Mouse (Mus musculus) CH12.LX (cell line): ENCODE measurements around the gene Unc119b. TPM values are rescaled to one million over a fixed set of nuclear protein-coding genes. Genes with fewer than 3 reads are reported as not detected.

Source experiments
- DNase-seq: peaks from one replicate; pipeline ENCODE4 v3.0.0-alpha.2; 2013; ENCODE audit errors: extremely low read depth
- H3K27ac ChIP-seq: 2 replicates; pipeline ENCODE4 v1.5.1; 2012; ENCODE audit warnings: low read depth, mild to moderate bottlenecking, control low read depth, moderate library complexity; ENCODE audit not compliant: insufficient read depth
- H3K27me3 ChIP-seq: replicated peaks from 2 replicates; pipeline ENCODE3; 2012; ENCODE audit warnings: inconsistent platforms
- H3K36me3 ChIP-seq, 2 experiments: replicated peaks in 1 of 2; 2 replicates each; pipeline versions ENCODE3 to v1.6.1; 2012; ENCODE audit warnings: inconsistent platforms in 1 of 2, low read length in 1 of 2, mild to moderate bottlenecking in 1 of 2, mixed read lengths in 1 of 2, moderate library complexity in 1 of 2; ENCODE audit not compliant: control insufficient read depth in 1 of 2, insufficient read depth in 1 of 2
- H3K4me1 ChIP-seq, 2 experiments: 2 replicates each; pipeline ENCODE4 v1.6.1; 2012; ENCODE audit warnings: inconsistent platforms in 1 of 2, moderate library complexity in 1 of 2; ENCODE audit not compliant: insufficient read depth in 2 of 2, control insufficient read depth in 1 of 2
- H3K4me2 ChIP-seq: 2 replicates; pipeline ENCODE4 v1.6.1; 2012; ENCODE audit warnings: low read depth, mild to moderate bottlenecking, control low read depth; ENCODE audit not compliant: poor library complexity, insufficient read depth, severe bottlenecking
- H3K4me3 ChIP-seq, 3 experiments: fragments of 150-350 bp in 1 of 3; sonication (generic) in 1 of 3; replicated peaks in 1 of 3; 2 replicates each; pipeline versions ENCODE3 to v1.5.1; 2011 to 2012; ENCODE audit warnings: low read depth in 2 of 3, low read length in 2 of 3, mild to moderate bottlenecking in 2 of 3, moderate library complexity in 2 of 3, control low read depth in 1 of 3, improper control_type of control experiment in 1 of 3, inconsistent platforms in 1 of 3, mixed read lengths in 1 of 3; ENCODE audit not compliant: poor library complexity in 1 of 3
- H3K79me2 ChIP-seq: replicated peaks from 2 replicates; pipeline ENCODE4 v1.6.1; 2012; ENCODE audit warnings: mild to moderate bottlenecking, moderate library complexity; ENCODE audit not compliant: control insufficient read depth, poor library complexity, insufficient read depth, severe bottlenecking; ENCODE audit errors: extremely low read depth
- H3K9ac ChIP-seq: 2 replicates; pipeline ENCODE4 v1.6.1; 2012; ENCODE audit warnings: low read depth, mild to moderate bottlenecking, control low read depth, moderate library complexity; ENCODE audit not compliant: insufficient read depth
- H3K9me3 ChIP-seq: replicated peaks from 2 replicates; pipeline ENCODE3; 2012; ENCODE audit warnings: low read length, inconsistent platforms, mixed read lengths
- CHD1 ChIP-seq: IDR thresholded peaks from 2 replicates; pipeline ENCODE4 v1.6.1; 2012; ENCODE audit warnings: low read depth, low read length, improper control_type of control experiment, inconsistent platforms
- CTCF ChIP-seq, 2 experiments: IDR thresholded peaks in 1 of 2; conservative IDR thresholded peaks in 1 of 2; 2 replicates each; pipeline ENCODE4 v1.5.1; 2011 to 2012; ENCODE audit warnings: low read depth in 2 of 2, low read length in 2 of 2, improper control_type of control experiment in 1 of 2, inconsistent platforms in 1 of 2, mild to moderate bottlenecking in 1 of 2, moderate library complexity in 1 of 2
- ETS1 ChIP-seq: conservative IDR thresholded peaks from 2 replicates; pipeline ENCODE4 v1.6.1; 2012; ENCODE audit warnings: low read depth, mild to moderate bottlenecking, inconsistent platforms, low read length, improper control_type of control experiment, moderate library complexity
- HCFC1 ChIP-seq: IDR thresholded peaks from 2 replicates; pipeline ENCODE4 v1.6.1; 2012; ENCODE audit warnings: low read depth, mild to moderate bottlenecking, inconsistent platforms, low read length, improper control_type of control experiment
- JUND ChIP-seq: conservative IDR thresholded peaks from 2 replicates; pipeline ENCODE4 v1.6.1; 2011; ENCODE audit warnings: low read depth, low read length, improper control_type of control experiment
- MAX ChIP-seq: IDR thresholded peaks from 2 replicates; pipeline ENCODE4 v1.6.1; 2011; ENCODE audit warnings: low read length, improper control_type of control experiment
- MAZ ChIP-seq: IDR thresholded peaks from 2 replicates; pipeline ENCODE4 v1.6.1; 2012; ENCODE audit warnings: low read depth, mild to moderate bottlenecking, inconsistent platforms, low read length, improper control_type of control experiment, moderate library complexity
- MYC ChIP-seq: IDR thresholded peaks from 2 replicates; pipeline ENCODE4 v1.6.1; 2011; ENCODE audit warnings: low read depth, mild to moderate bottlenecking, improper control_type of control experiment, low read length
- NELFE ChIP-seq: IDR thresholded peaks from 2 replicates; pipeline ENCODE4 v1.6.1; 2011; ENCODE audit warnings: low read depth, low read length, improper control_type of control experiment
- POLR2AphosphoS2 ChIP-seq: IDR thresholded peaks from 2 replicates; pipeline ENCODE4 v1.6.1; 2011; ENCODE audit warnings: low read depth, low read length, improper control_type of control experiment
- RAD21 ChIP-seq: IDR thresholded peaks from 2 replicates; pipeline ENCODE4 v1.6.1; 2011; ENCODE audit warnings: low read depth, mild to moderate bottlenecking, low read length, improper control_type of control experiment, moderate library complexity
- TBP ChIP-seq: conservative IDR thresholded peaks from 2 replicates; pipeline ENCODE4 v1.6.1; 2011; ENCODE audit warnings: low read depth, low read length, improper control_type of control experiment
- UBTF ChIP-seq: IDR thresholded peaks from 2 replicates; pipeline ENCODE4 v1.6.1; 2012; ENCODE audit warnings: low read depth, mild to moderate bottlenecking, inconsistent platforms, low read length, improper control_type of control experiment, moderate library complexity
- ZC3H11A ChIP-seq: IDR thresholded peaks from 2 replicates; pipeline ENCODE4 v1.6.1; 2012; ENCODE audit warnings: low read depth, mild to moderate bottlenecking, inconsistent platforms, low read length, improper control_type of control experiment
- ZKSCAN1 ChIP-seq: IDR thresholded peaks from 2 replicates; pipeline ENCODE4 v1.6.1; 2012; ENCODE audit warnings: low read depth, inconsistent platforms, low read length, improper control_type of control experiment, borderline replicate concordance
- dilution Hi-C: fragments of 300-500 bp; cut with MboI; formaldehyde crosslinking; loops from 2 replicates; pipeline ENCODE4 v1.14.3; 2020; ENCODE audit warnings: low sequenced_read_pairs; ENCODE audit not compliant: extremely low pct_unique_long_range_greater_than_20kb, extremely low pct_ligation_motif_present
- in situ Hi-C: fragments of 300-500 bp; cut with MboI; formaldehyde crosslinking; loops from 3 replicates; pipeline ENCODE4 v1.14.3; 2019; ENCODE audit warnings: low sequenced_read_pairs, low pct_ligation_motif_present, low pct_unique_long_range_greater_than_20kb, mixed read lengths
- polyA plus RNA-seq: library from polyadenylated mRNA; unstranded; fragments of >175 nt; gene quantifications from 2 replicates; pipeline ENCODE4 v1.2.1, GENCODE M21; 2012; ENCODE audit warnings: low read depth; ENCODE audit not compliant: insufficient read length
- total RNA-seq, 2 experiments: library from RNA; depleted of rRNA; stranded (reverse); fragments of 300-350 nt in 1 of 2; fragments of >200 nt in 1 of 2; gene quantifications; 2 replicates each; pipeline ENCODE4 v1.2.3; 2012 to 2014

The Unc119b gene
- total and polyA plus RNA-seq, 3 experiments: 13.3 to 22.6 (median 18.4) TPM

DNA sequence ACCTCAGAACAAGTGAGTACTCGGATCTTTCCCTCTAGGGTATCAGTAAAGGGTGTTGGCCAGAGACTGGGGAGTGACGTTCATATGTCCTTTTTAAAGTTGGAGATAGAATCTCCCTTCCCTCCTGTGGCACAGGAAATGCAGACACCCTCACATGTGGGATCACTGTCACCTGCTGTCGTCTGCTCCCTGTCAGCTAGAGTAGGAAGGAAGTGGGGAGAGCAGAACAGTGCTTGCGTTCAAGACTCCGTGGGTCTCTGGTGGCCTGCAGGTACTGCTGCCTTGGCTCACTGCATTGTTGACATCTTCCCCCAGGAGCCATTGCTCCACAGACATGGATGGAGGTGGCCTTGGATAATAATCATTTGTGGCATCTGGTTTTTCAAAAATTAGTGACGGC, 51.3 kb downstream of the Unc119b start:
- Histone ChIP-seq H3K4me3 (no peak overlapping the region), H3K9ac (no peak overlapping the region), H3K9me3 (no peaks in the 10 kb centered on the region), H3K79me2 (no peaks in the 10 kb centered on the region; the same call in 1 of the 2 replicates), H3K4me1 (no peaks in the 10 kb centered on the region), H3K4me2 (no peak overlapping the region), H3K27ac (no peak overlapping the region), H3K36me3 (peaks cover 35 to 80% of the 10 kb centered on the region in 2 experiments), H3K27me3 (no peaks in the 10 kb centered on the region)
- DNase-seq: no peak
- in situ Hi-C loops: no loop called here
- TF ChIP-seq HCFC1 (no peak), CHD1 (no peak), MAX (no peak), JUND (no peak), TBP (no peak), MYC (no peak), UBTF (no peak), CTCF (conservative IDR thresholded peaks at IDR 0.05 in 1 of 2, IDR thresholded peaks at IDR 0.05 in 1 of 2; ENCODE audit: low read depth in 2 of 2, low read length in 2 of 2) (no peak), RAD21 (no peak), ZC3H11A (no peak), ETS1 (no peak)
- dilution Hi-C loops: no loop called here

DNA sequence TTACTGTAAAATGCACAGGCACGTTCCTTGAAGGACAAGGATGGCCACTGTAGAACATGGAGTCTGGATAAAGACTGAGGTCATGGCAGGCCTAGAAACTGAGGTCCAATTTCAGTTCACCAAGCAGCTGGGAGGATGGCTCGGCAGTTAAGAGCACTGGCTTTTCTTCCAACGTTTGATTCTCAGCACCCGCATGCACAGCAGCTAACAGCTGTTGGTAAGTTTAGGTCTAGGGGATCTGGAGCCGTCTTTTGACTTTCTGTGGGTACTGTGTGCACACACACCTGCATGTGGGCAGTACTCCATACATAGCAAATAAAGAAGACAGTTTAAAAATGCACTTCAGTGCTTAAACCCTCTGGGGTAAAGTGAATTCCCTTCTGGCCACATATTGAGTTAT, 53.1 kb downstream of the Unc119b start:
- H3K79me2 ChIP-seq: no peaks in the 10 kb centered on the region; the same call in 1 of the 2 replicates
- H3K27ac ChIP-seq: no peak overlapping the region
- H3K4me3 ChIP-seq: no peak overlapping the region
- no peaks in the 10 kb centered on the region for H3K27me3 ChIP-seq
- dilution Hi-C loops: no loop called here
- H3K36me3 ChIP-seq: peaks cover 29 to 74% of the 10 kb centered on the region in 2 experiments
- TF ChIP-seq MAZ (no peak), ETS1 (no peak), NELFE (no peak), POLR2AphosphoS2 (no peak), ZKSCAN1 (no peak)
- TF ChIP-seq, all 38 proteins: peak for 0
- in situ Hi-C loops: no loop called here
- H3K4me1 ChIP-seq: no peaks in the 10 kb centered on the region
- no peak overlapping the region for H3K9ac ChIP-seq
- DNase-seq: no peak
- H3K4me2 ChIP-seq: no peak overlapping the region
- no peaks in the 10 kb centered on the region for H3K9me3 ChIP-seq
